Mouse (Mus musculus): Measurements from ENCODE around the gene Sugt1.

- no peak for TF ChIP-seq HCFC1 (IDR thresholded peaks at IDR 0.05; ENCODE audit: borderline replicate concordance, insufficient read depth, low read length)
- no peak for TF ChIP-seq MAFK (IDR thresholded peaks at IDR 0.05; ENCODE audit: insufficient read depth, low read depth, low read length)
These were observed 19.9 kb downstream of the Sugt1 start for GRCm38 (mm10) chr14:79607352-79607751.

Measured in ES-E14 (cell line).